Mouse (Mus musculus): ENCODE results near the gene Rpn1. TPM values are rescaled to one million over a fixed set of nuclear protein-coding genes. Genes with fewer than 3 reads are reported as not detected.

The Rpn1 gene
- total RNA-seq, 2 experiments from 2014 or later, result 179 to 193 TPM

DNA sequence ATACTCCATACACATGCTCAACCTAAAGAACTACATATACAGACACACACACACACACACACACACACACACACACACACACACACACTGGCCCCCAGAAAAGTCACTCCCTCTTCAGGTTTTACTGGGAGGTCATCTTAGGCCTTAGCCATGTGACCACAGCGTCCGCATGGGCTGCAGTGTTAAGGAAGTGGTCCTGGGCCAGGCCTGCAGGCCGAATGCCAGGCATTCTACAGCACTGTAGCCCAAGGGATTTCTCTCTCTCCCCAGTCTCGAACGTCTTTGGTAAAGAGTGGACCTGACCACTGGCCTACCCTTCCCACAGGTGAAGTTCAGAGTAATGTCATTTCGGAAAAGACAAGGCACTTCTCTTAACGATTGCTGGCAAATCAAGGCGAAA is 62.3 kb downstream of the Rpn1 start:
- intact Hi-C loops (cut with DNase I), result no loop called here
- DNase-seq (ENCODE audit: extremely low spot score in 1 of 2, low spot score in 2 of 2), result peak in 1 of 2 experiments; percentile 39

DNA sequence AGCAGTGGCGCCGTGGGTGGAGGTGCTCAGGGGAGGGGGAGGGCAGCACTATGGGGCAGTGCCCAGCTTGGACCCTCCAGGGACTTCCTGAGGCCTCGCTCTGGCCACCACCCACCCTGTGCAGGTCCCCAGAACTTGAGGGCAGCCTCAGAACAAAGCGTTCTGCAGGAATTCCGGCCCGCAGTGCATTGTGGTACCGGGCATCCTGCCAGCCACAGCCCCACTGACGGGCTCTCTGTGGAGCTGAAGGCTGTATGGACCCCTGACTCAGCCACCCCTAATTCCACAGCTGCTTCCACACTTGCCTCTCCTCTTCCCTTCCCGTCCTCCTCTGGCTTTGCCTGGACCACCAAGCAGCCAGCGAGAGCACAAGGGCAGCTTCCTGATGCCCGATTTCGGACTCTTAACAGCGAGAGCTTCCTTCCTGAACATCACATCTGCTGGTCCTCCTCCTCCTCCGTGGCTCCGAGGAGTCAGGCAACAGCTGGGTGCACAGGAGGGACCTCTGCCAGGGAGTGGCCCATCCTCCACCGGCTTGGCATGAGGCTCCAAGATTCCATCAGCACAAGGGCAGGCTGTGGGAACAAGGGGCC is 63.2 kb downstream of the Rpn1 start:
- DNase-seq (ENCODE audit: extremely low spot score in 1 of 2, low spot score in 2 of 2), result peak in 1 of 2 experiments; percentile 82
- intact Hi-C loops (cut with DNase I), result no loop called here

DNA sequence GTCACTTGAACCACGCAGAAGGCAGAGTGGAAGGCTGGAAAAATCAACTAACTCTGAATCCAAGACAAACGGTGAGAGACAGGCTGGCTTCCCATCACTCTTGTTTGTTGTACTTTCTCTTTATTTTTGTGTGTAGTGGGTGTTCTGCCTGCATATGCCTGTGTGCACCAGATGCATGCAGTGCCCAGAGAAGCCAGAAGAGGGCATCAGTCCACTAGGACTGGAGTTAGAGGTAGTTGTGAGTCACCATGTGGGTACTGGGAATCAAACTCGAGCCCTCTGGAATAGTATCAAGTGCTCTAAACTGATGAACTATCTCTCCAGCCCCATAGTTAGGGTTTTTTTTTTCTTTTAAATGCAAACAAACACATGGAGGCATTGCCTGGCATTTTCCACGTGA is 67.1 kb downstream of the Rpn1 start:
- intact Hi-C loops (cut with DNase I), result no loop called here
- no peak for DNase-seq (ENCODE audit: extremely low spot score in 1 of 2, low spot score in 2 of 2)

DNA sequence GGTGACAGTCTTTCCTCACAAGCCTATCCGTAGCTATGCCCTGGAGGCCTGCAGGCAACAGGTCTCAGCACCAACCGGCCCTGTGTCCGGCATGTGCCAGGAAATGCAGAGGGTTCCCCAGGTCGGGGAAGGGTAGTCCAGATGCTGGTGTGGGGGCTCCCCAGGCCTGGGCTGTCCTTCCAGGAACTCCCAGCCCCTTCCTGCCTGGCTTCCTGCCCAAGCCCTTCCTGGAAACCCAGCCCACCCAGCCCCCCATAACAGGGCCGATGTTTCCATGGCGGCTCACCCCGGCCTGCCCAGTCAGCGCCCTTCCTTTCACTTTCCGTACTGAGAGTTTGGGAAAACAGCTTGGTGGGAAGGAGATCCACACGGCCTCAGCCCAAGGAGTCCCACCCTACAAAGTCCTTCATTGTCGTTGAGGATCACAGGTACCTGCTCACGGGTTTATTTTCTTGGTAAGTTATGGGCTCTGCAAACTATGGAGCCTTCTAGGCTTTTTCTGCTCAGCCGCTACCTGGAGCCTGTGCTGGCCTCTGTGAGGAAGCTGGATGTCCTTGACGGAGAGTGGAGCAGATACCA is 67.9 kb downstream of the Rpn1 start:
- DNase-seq (ENCODE audit: extremely low spot score in 1 of 2, low spot score in 2 of 2), result peak in 1 of 2 experiments; percentile 83
- intact Hi-C loops (cut with DNase I), result no loop called here

DNA sequence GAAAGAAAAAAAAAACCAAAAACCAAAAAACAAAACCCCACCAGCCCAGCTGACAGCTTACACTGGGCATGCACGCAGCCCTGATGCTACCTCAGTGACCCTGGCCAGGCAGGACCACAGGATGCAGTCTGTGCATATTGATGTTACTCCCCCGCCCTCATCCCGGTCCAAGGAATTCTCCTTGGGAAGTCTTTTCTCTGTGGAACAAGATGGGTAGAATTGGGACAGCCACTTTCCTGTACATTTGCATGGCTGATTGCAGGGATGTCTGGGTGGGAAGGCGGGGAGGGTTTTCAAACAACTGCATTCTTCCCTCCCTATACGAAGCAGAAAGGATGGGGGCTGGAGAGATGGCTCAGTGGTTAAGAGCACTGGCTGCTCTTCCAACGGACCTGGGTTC is 68.7 kb downstream of the Rpn1 start:
- intact Hi-C loops (cut with DNase I), result no loop called here
- no peak for DNase-seq (ENCODE audit: extremely low spot score in 1 of 2, low spot score in 2 of 2)

Small RNAs within 50 kb of the gene (microRNA-seq; reads per million reads assigned to microRNA genes)
- gene Mir6376, result not detected

Other genes with a start within 250 kb of the Rpn1 start
- gene Gm45140, start 248.7 kb upstream of the Rpn1 start, total RNA-seq (2021), result 1 to 10 TPM; 2.1 to 3.9 TPM
- 10 to 100 TPM; 29.3 to 31.7 TPM for gene Isy1, start 245.7 kb upstream of the Rpn1 start, total RNA-seq (2021)
- gene Cnbp, start 233.4 kb upstream of the Rpn1 start, total RNA-seq (2021), result 100 to 1,000 TPM; 255 TPM
- 100 to 1,000 TPM; 183 to 198 TPM for gene Copg1, start 196.7 kb upstream of the Rpn1 start, total RNA-seq (2021)
- gene Hmces, start 170.5 kb upstream of the Rpn1 start, total RNA-seq (2021), result 10 to 100 TPM; 25.8 to 27.3 TPM
- 10 to 100 TPM; 70.6 to 73.5 TPM for gene H1fx, start 102.8 kb upstream of the Rpn1 start, total RNA-seq (2021)
- gene Rab7, start 39.2 kb upstream of the Rpn1 start, total RNA-seq (2021), result 100 to 1,000 TPM; 325 to 332 TPM
- gene Gata2, start 109.4 kb downstream of the Rpn1 start, total RNA-seq (2021), result 1 to 10 TPM; 3.2 to 6.4 TPM
- gene Dnajb8, start 137.8 kb downstream of the Rpn1 start, total RNA-seq (2021), result not detected